Mouse (Mus musculus): ENCODE measurements at regions not wholly inside any gene's neighbourhood (a gene's known extent, or its start where the extent isn't known, plus 50 kb on each side); places are given as distances from the start of the nearest gene placed in this dataset.
A peak's percentile ranks its signal among the peaks of the same experiment; 100 is the strongest.

- no peak overlapping the region for H3K4me3 ChIP-seq
- no peak for ATAC-seq (ENCODE audit: low FRiP score)
- H3K9ac ChIP-seq: no peak overlapping the region
- no peak overlapping the region for H3K4me2 ChIP-seq (replicated peaks)
- H3K27me3 ChIP-seq: no peaks in the 10 kb centered on the region
- no peaks in the 10 kb centered on the region for H3K36me3 ChIP-seq
- H3K9me3 ChIP-seq (replicated peaks): no peaks in the 10 kb centered on the region
- peaks cover 14% of the 10 kb centered on the region for H3K4me1 ChIP-seq
- 64% methylated on average over 3 of the region's 3 CpGs for WGBS
- peak overlapping the region; percentile 30; the same call in 1 of the 2 replicates for H3K27ac ChIP-seq
These were observed 193.7 kb upstream of the Klf3 start for GRCm38 (mm10) chr5:64609378-64610087.

- WGBS: 3% methylated on average over 3 of the region's 3 CpGs
- H3K9me3 ChIP-seq (replicated peaks): no peaks in the 10 kb centered on the region
- H3K9ac ChIP-seq: no peak overlapping the region
- peak overlapping the region; percentile 30 for H3K27ac ChIP-seq
- ATAC-seq (ENCODE audit: low FRiP score): peak; percentile 11; the same call in 1 of the 2 replicates
- peak overlapping the region; percentile 19; the same call in 1 of the 2 replicates for H3K4me2 ChIP-seq (replicated peaks)
- no peaks in the 10 kb centered on the region for H3K36me3 ChIP-seq
- no peaks in the 10 kb centered on the region for H3K27me3 ChIP-seq
- peaks cover 14% of the 10 kb centered on the region for H3K4me1 ChIP-seq
- H3K4me3 ChIP-seq: no peak overlapping the region
These were observed 193.0 kb upstream of the Klf3 start for GRCm38 (mm10) chr5:64610146-64610545.

DNA sequence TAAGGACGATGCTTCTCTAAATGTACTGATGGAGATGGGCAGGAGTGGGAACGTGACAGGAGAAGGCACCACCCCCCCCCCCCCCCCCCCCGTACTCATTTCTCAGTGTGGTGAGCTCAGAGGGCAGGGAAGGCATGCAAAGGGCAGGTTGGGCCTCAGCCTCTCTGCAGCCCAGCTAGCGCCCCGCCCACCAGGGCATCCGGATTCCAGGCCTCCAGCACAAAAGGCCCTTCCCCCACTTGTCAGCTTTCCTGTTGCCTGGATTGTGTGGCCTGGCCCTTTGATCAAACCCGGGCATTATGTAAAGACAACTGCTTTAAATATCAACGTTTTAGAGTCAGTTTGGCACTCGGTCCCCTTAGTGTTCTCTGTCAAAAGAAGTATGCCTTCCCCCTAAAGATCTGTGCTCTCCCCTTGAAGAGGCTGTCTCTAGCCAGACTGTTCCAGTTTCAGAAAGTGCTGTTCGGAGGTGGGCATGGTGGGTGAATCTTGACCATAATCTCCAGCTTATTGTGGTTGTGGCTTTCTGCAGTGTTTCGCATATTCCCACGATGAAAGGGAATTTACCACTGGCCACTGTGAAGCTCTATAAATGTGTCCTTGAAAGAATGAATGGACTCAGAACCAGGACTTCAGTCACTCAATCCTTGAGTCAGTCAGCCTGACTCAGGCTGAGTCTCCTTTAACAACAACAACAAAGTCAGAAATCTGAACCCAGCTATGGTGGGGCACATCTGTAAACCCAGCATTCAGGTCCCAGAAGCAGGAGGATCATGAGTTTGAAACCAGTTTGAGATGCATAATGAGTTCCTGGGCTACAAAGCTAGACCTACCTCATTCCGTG lies 192.4 kb upstream of the Klf3 start:
- H3K4me2 ChIP-seq (replicated peaks): peak overlapping the region; percentile 19; the same call in 1 of the 2 replicates
- no peaks in the 10 kb centered on the region for H3K27me3 ChIP-seq
- peaks cover 14% of the 10 kb centered on the region for H3K4me1 ChIP-seq
- no peaks in the 10 kb centered on the region for H3K9me3 ChIP-seq (replicated peaks)
- H3K27ac ChIP-seq: peak overlapping the region; percentile 30
- 7% methylated on average over 12 of the region's 13 CpGs for WGBS
- H3K36me3 ChIP-seq: no peaks in the 10 kb centered on the region
- H3K4me3 ChIP-seq: no peak overlapping the region
- H3K9ac ChIP-seq: no peak overlapping the region
- ATAC-seq (ENCODE audit: low FRiP score): peak; percentile 86

GRCm38 (mm10) chr5:64612017-64612416 lies 191.2 kb upstream of the Klf3 start:
- no peak overlapping the region for H3K27ac ChIP-seq
- 87% methylated on average over 7 of the region's 7 CpGs for whole genome bisulfite sequencing
- no peak for ATAC-seq (ENCODE audit: low FRiP score)

DNA sequence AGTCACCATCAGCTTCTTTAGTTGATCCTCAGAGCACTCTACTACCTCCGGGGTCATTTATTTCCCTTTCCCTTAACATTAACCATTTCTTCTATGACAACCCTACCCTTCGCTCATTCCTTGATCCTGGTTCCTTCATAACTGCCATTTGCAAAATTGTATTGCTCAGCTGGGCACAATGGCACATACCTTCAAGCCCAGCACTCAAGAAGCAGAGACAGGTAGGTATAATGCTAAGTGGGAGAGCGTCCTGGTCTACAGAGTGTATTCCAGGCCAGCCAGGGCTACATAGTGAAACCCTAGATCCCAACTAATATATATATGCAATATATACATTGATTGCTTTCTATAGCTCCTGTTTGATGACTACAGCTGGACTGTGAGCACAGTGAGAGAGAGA lies 189.5 kb upstream of the Klf3 start:
- WGBS: 96% methylated on average over 3 of the region's 3 CpGs
- Histone ChIP-seq H3K9ac (no peak overlapping the region), H3K36me3 (no peaks in the 10 kb centered on the region), H3K4me1 (peaks cover 14% of the 10 kb centered on the region), H3K27ac (no peak overlapping the region), H3K9me3 (replicated peaks) (no peaks in the 10 kb centered on the region), H3K4me2 (replicated peaks) (no peak overlapping the region), H3K4me3 (no peak overlapping the region), H3K27me3 (no peaks in the 10 kb centered on the region)
- ATAC-seq (ENCODE audit: low FRiP score): no peak

More at GRCm38 (mm10) chr5:64612017-64612416, 191.2 kb upstream of the Klf3 start:
- peaks cover 14% of the 10 kb centered on the region for H3K4me1 ChIP-seq
- no peak overlapping the region for H3K9ac ChIP-seq
- H3K27me3 ChIP-seq: no peaks in the 10 kb centered on the region
- H3K9me3 ChIP-seq (replicated peaks): no peaks in the 10 kb centered on the region
- H3K4me3 ChIP-seq: no peak overlapping the region
- H3K4me2 ChIP-seq (replicated peaks): no peak overlapping the region
- H3K36me3 ChIP-seq: no peaks in the 10 kb centered on the region

DNA sequence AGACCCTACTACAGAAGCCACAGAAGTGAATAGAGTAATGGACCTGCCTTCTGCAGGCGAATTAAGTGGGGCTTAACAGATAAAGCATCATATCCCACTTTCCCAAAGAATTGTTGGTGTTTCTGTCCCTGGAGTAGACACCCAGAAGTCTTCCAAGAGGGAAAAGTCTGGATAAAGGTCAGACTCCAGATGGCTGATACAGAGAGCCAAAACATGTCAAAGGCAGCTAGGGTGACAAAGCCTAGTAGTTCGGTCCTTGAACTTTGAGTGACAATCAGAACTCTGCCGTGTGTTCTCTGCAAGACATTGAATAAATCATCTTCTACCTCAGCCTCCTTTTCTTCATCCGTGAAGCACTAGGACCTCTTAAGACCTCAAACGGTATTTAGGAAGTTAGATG lies 185.1 kb upstream of the Klf3 start:
- Histone ChIP-seq H3K9me3 (replicated peaks) (no peaks in the 10 kb centered on the region), H3K4me2 (replicated peaks) (no peak overlapping the region), H3K27me3 (no peaks in the 10 kb centered on the region), H3K4me3 (no peak overlapping the region), H3K27ac (no peak overlapping the region), H3K9ac (no peak overlapping the region), H3K4me1 (no peaks in the 10 kb centered on the region), H3K36me3 (no peaks in the 10 kb centered on the region)
- ATAC-seq (ENCODE audit: low FRiP score): no peak
- WGBS: 79% methylated on average over 5 of the region's 5 CpGs

DNA sequence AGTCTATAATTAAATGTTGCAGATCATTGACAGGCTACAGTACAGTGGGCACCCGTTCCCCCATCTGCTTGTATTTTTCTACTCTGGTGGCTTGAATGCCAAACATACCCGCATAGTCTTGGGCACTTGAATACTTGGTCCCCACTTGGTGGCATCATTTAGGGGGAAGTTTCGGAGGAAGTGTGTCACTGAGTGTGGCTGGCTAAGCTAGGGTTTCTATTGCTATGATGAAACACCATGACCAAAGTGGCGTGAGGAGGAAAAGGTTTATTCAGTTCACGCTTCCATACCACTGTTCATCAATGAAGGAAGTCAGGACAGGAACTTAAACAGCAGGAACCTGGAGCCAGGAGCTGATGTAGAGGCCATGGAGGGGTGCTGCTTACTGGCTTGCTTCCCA lies 183.4 kb upstream of the Klf3 start:
- Histone ChIP-seq H3K36me3 (no peaks in the 10 kb centered on the region), H3K4me2 (replicated peaks) (no peak overlapping the region), H3K4me3 (no peak overlapping the region), H3K27me3 (no peaks in the 10 kb centered on the region), H3K9ac (no peak overlapping the region), H3K27ac (no peak overlapping the region), H3K4me1 (no peaks in the 10 kb centered on the region), H3K9me3 (replicated peaks) (no peaks in the 10 kb centered on the region)
- ATAC-seq (ENCODE audit: low FRiP score): no peak
- 93% methylated on average over 5 of the region's 5 CpGs for WGBS

DNA sequence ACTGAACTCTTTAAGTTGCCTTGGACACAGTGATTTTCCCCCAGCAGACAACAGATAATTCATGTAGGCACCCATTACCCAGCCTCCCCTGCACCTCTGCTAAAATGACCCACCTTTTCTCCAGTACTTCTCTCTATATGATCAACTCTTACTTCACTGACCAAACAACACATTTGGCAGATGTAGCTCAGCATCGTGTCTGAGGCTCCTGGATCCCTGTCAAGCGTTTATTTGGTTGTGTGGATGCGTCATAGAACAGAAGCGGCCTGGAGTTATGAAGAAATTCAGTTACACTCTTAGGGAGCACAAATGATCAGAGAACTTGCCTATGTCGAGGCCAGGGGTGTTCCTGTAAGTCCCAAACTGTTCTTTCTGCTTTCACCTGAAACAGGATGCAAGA lies 182.5 kb upstream of the Klf3 start:
- H3K9me3 ChIP-seq (replicated peaks): no peaks in the 10 kb centered on the region
- H3K9ac ChIP-seq: no peak overlapping the region
- H3K4me2 ChIP-seq (replicated peaks): no peak overlapping the region
- no peaks in the 10 kb centered on the region for H3K4me1 ChIP-seq
- ATAC-seq (ENCODE audit: low FRiP score): no peak
- H3K27ac ChIP-seq: no peak overlapping the region
- H3K4me3 ChIP-seq: no peak overlapping the region
- WGBS: 91% methylated on average over 5 of the region's 5 CpGs
- no peaks in the 10 kb centered on the region for H3K36me3 ChIP-seq
- H3K27me3 ChIP-seq: no peaks in the 10 kb centered on the region

- Histone ChIP-seq H3K4me2 (replicated peaks) (no peak overlapping the region), H3K9me3 (replicated peaks) (no peaks in the 10 kb centered on the region), H3K4me1 (no peaks in the 10 kb centered on the region), H3K4me3 (no peak overlapping the region), H3K27me3 (no peaks in the 10 kb centered on the region), H3K9ac (no peak overlapping the region), H3K36me3 (no peaks in the 10 kb centered on the region), H3K27ac (no peak overlapping the region)
- 80% methylated on average over 1 of the region's 1 CpGs for WGBS
- ATAC-seq (ENCODE audit: low FRiP score): no peak
These were observed 181.8 kb upstream of the Klf3 start for GRCm38 (mm10) chr5:64621386-64621785.

DNA sequence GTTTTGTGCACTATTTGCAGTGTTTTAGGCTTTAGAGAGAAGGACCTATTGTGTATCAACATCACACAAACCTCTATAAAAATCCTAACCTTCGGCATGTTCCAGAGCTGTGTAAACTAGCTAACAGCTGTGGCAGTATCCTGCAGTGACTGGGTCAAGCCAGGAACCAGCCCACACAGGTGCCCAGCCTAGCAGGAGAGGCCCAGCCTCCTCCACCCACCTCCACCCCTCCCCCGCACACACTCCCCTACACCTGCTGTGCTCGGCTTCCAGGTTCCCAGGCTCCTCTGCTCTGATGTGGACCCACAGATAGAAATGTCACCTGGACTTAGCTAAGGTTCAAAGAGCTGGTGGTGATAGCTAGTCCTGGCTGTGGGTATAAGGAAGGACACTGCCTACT lies 179.5 kb upstream of the Klf3 start:
- Histone ChIP-seq H3K27me3 (no peaks in the 10 kb centered on the region), H3K9ac (no peak overlapping the region), H3K36me3 (no peaks in the 10 kb centered on the region), H3K9me3 (replicated peaks) (no peaks in the 10 kb centered on the region), H3K4me2 (replicated peaks) (no peak overlapping the region), H3K4me1 (no peaks in the 10 kb centered on the region), H3K27ac (no peak overlapping the region), H3K4me3 (no peak overlapping the region)
- WGBS: 38% methylated on average over 3 of the region's 3 CpGs
- no peak for ATAC-seq (ENCODE audit: low FRiP score)

GRCm38 (mm10) chr5:64624205-64624604 lies 179.0 kb upstream of the Klf3 start:
- H3K4me1 ChIP-seq: no peaks in the 10 kb centered on the region
- H3K4me2 ChIP-seq (replicated peaks): no peak overlapping the region
- no peak overlapping the region for H3K9ac ChIP-seq
- H3K9me3 ChIP-seq (replicated peaks): no peaks in the 10 kb centered on the region
- no peaks in the 10 kb centered on the region for H3K36me3 ChIP-seq
- no peak for ATAC-seq (ENCODE audit: low FRiP score)
- 77% methylated on average over 6 of the region's 6 CpGs for WGBS
- no peaks in the 10 kb centered on the region for H3K27me3 ChIP-seq
- no peak overlapping the region for H3K27ac ChIP-seq
- H3K4me3 ChIP-seq: no peak overlapping the region

DNA sequence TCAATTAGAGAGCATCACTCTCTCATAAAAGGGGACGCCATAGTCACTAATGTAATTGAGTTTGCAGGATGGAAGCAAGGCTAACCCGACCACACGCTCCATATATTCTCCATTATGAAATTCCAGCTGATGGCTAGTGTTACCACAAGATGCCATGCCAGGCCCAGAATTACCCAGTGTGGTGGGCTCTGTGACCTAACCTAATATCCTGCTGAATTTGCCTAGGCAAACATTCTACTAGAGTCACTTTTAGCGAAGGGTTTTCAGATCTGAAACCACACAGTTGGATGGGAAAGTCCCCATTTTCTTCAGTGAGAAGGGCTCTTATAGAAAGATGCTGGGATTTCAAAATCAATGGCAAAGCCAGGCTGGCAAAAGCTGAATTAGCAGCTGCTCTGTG lies 177.8 kb upstream of the Klf3 start:
- Histone ChIP-seq H3K27me3 (no peaks in the 10 kb centered on the region), H3K4me1 (no peaks in the 10 kb centered on the region), H3K9ac (no peak overlapping the region), H3K9me3 (replicated peaks) (no peaks in the 10 kb centered on the region), H3K27ac (no peak overlapping the region), H3K36me3 (no peaks in the 10 kb centered on the region), H3K4me3 (no peak overlapping the region), H3K4me2 (replicated peaks) (no peak overlapping the region)
- no peak for ATAC-seq (ENCODE audit: low FRiP score)
- 81% methylated on average over 4 of the region's 4 CpGs for WGBS

All from hindbrain, embryonic 12.5 days (tissue).